Mouse (Mus musculus) fat pad, adult 2 months (tissue): ENCODE data around the gene Ppm1h.

Experiments
- DNase-seq: peaks from one replicate; pipeline ENCODE4 v3.0.0-alpha.2; 2011; ENCODE audit warnings: low read depth, low spot score; ENCODE audit errors: extremely low read depth

The Ppm1h gene

GRCm38 (mm10) chr10:122742136-122742535, 63.6 kb downstream of the Ppm1h start:
- DNase-seq = no peak

- no peak for DNase-seq
Observed at GRCm38 (mm10) chr10:122743361-122743760, 64.8 kb downstream of the Ppm1h start.

GRCm38 (mm10) chr10:122744970-122745369, 66.4 kb downstream of the Ppm1h start:
- DNase-seq = no peak

GRCm38 (mm10) chr10:122746211-122746610, 67.6 kb downstream of the Ppm1h start:
- DNase-seq = no peak

- no peak for DNase-seq
Observed at GRCm38 (mm10) chr10:122747151-122747925, 68.8 kb downstream of the Ppm1h start.

GRCm38 (mm10) chr10:122748361-122748951, 69.9 kb downstream of the Ppm1h start:
- no peak for DNase-seq

- DNase-seq = no peak
Observed at GRCm38 (mm10) chr10:122749071-122749470, 70.5 kb downstream of the Ppm1h start.

- no peak for DNase-seq
Observed at GRCm38 (mm10) chr10:122749876-122750275, 71.3 kb downstream of the Ppm1h start.

- DNase-seq = no peak
Observed at GRCm38 (mm10) chr10:122752950-122753923, 74.7 kb downstream of the Ppm1h start.

GRCm38 (mm10) chr10:122753924-122754307, 75.4 kb downstream of the Ppm1h start:
- DNase-seq = no peak

- no peak for DNase-seq
Observed at GRCm38 (mm10) chr10:122754967-122755366, 76.4 kb downstream of the Ppm1h start.

- no peak for DNase-seq
Observed at GRCm38 (mm10) chr10:122756879-122757530, 78.4 kb downstream of the Ppm1h start.

- no peak for DNase-seq
Observed at GRCm38 (mm10) chr10:122757727-122758126, 79.2 kb downstream of the Ppm1h start.

GRCm38 (mm10) chr10:122758346-122758745, 79.8 kb downstream of the Ppm1h start:
- DNase-seq = no peak

GRCm38 (mm10) chr10:122759729-122760128, 81.2 kb downstream of the Ppm1h start:
- no peak for DNase-seq

GRCm38 (mm10) chr10:122760469-122761307, 82.1 kb downstream of the Ppm1h start:
- no peak for DNase-seq

GRCm38 (mm10) chr10:122762772-122763511, 84.4 kb downstream of the Ppm1h start:
- DNase-seq = no peak

- DNase-seq = no peak
Observed at GRCm38 (mm10) chr10:122763596-122763995, 85.0 kb downstream of the Ppm1h start.

GRCm38 (mm10) chr10:122764653-122765052, 86.1 kb downstream of the Ppm1h start:
- no peak for DNase-seq
